Mouse (Mus musculus) hindbrain, embryonic 14.5 days (tissue): ENCODE measurements around the gene Rbm42. TPM values are rescaled to one million over a fixed set of nuclear protein-coding genes. Genes with fewer than 3 reads are reported as not detected.

Experiments
- ATAC-seq: fragments of 200-750 bp; cut with Nextera tagmentation; 2 replicates; pipeline ENCODE4 v1.8.0; 2017; ENCODE audit warnings: moderate number of reproducible peaks, mild to moderate bottlenecking, moderate TSS enrichment, moderate library complexity; ENCODE audit not compliant: low FRiP score
- DNase-seq: peaks from one replicate; pipeline ENCODE4 v3.0.0-alpha.2; 2015; ENCODE audit warnings: low spot score
- H3K27ac ChIP-seq: fragments of 300-500 bp; sonication (generic); 2 replicates; pipeline ENCODE4 v1.5.1; 2014; ENCODE audit warnings: mild to moderate bottlenecking, moderate library complexity
- H3K27me3 ChIP-seq: fragments of 300-500 bp; sonication (generic); 2 replicates; pipeline ENCODE4 v1.6.1; 2014; ENCODE audit warnings: mild to moderate bottlenecking, low read length, mixed read lengths; ENCODE audit not compliant: control insufficient read depth, insufficient read depth
- H3K36me3 ChIP-seq: fragments of 300-500 bp; sonication (generic); replicated peaks from 2 replicates; pipeline ENCODE4 v1.6.1; 2014; ENCODE audit not compliant: control insufficient read depth, insufficient read depth
- H3K4me1 ChIP-seq: fragments of 300-500 bp; sonication (generic); replicated peaks from 2 replicates; pipeline ENCODE4 v1.6.1; 2014; ENCODE audit warnings: antibody characterized with exemption, low read length, mixed read lengths; ENCODE audit not compliant: control insufficient read depth, insufficient read depth
- H3K4me2 ChIP-seq: fragments of 300-500 bp; sonication (generic); replicated peaks from 2 replicates; pipeline ENCODE4 v1.6.1; 2014; ENCODE audit warnings: mild to moderate bottlenecking, moderate library complexity
- H3K4me3 ChIP-seq: fragments of 300-500 bp; sonication (generic); replicated peaks from 2 replicates; pipeline ENCODE4 v1.5.1; 2014; ENCODE audit warnings: mild to moderate bottlenecking, low read length
- H3K9ac ChIP-seq: fragments of 300-500 bp; sonication (generic); 2 replicates; pipeline ENCODE4 v1.6.1; 2014
- H3K9me3 ChIP-seq: fragments of 300-500 bp; sonication (generic); 2 replicates; pipeline ENCODE4 v1.6.1; 2016; ENCODE audit warnings: low read length; ENCODE audit not compliant: control insufficient read depth
- WGBS: fragments of 180-500 bp; shearing (Covaris S2); extraction: QIAGEN DNeasy Blood & Tissue Kit; methylation state at CpG from one replicate; pipeline ENCODE4 v1.1.7; 2014; 5-methylcytosine and 5-hydroxymethylcytosine counted together
- polyA plus RNA-seq: library from polyadenylated mRNA; unstranded; fragments of >200 nt; fragmentation: Nextera tagmentation; extraction: Ambion mirVana; gene quantifications from 2 replicates; pipeline ENCODE4 v1.2.1, GENCODE M21; 2014

The Rbm42 gene
- polyA plus RNA-seq, 1 experiment from 2014 or later: 118 TPM

DNA sequence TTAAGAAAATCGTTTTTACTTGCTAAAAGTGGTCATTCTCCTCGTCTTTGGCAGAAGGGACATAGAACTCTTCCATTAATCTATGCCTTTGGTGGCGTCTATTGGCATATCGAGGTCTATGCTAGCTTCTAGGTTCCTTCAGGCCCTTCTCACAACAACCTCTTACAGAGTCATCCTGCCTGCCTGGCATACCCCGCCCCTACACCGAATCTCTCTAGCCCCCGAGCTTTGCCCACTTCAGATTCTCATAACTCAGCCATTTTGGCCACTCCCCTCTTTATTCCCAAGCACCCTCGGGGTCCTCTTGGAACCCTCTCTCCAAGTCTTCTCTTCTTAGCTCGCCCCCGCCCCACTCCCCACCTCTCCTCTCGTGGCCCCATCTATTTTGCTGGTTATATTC, 15.2 kb upstream of the Rbm42 start:
- peak; percentile 66; the same call in 1 of the 2 replicates for ATAC-seq
- Histone ChIP-seq H3K4me2 (peak overlapping the region; percentile 86), H3K9ac (peak overlapping the region; percentile 79), H3K27me3 (no peaks in the 10 kb centered on the region), H3K36me3 (peaks cover 12% of the 10 kb centered on the region), H3K9me3 (no peaks in the 10 kb centered on the region), H3K4me1 (peaks cover 12% of the 10 kb centered on the region), H3K27ac (peak overlapping the region; percentile 80), H3K4me3 (peak overlapping the region; percentile 50)
- 6% methylated on average over 11 of the region's 11 CpGs for WGBS
- no peak for DNase-seq

DNA sequence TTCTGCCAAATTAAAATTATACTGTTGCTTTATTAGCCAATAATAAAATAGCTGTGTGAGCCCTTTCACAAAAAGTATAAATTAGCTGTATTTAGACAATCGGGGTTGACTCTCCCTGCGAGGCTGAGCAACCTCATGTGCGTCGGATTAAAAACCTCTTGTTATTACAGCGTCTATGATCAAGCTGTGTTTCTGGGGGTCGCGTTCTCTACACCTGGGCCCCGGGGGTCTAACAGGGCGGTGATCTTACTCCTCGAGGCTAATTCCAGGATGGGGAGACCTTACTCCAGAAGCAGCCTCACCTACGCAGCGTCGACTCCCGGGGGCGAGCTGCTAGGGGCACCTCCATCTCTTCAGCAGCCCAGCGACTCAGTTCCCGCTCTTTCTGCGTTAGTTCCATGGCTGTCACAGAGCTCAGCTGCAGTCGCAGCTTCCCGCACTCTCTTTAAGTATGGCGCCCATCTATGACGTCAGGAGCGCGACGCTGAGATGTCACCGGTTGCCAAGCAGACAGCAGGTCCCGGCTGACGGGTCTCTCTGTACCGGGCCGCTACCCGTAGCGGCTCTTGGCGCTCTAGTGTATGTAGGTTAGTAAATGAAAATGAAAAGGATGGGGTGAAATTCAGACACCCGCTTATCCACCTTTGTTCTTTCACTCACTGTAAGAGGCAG, 14.5 kb upstream of the Rbm42 start, which contains the start of gene Haus5:
Gene Haus5 (minus strand): TSS at position 466 of the 672 bp plus-strand sequence.
- peak within 1 kb of the TSS; percentile 79 for H3K9ac ChIP-seq
- peak within 1 kb of the TSS; percentile 86 for H3K4me2 ChIP-seq
- peaks cover 12% of the 10 kb centered on the region for H3K4me1 ChIP-seq
- WGBS: 2% methylated on average over 34 of the region's 34 CpGs
- ATAC-seq: peak; percentile 94
- peak within 1 kb of the TSS; percentile 80 for H3K27ac ChIP-seq
- peak; percentile 99 for DNase-seq
- H3K27me3 ChIP-seq: no peaks in the 10 kb centered on the region
- no peaks in the 10 kb centered on the region for H3K9me3 ChIP-seq
- peak within 1 kb of the TSS; percentile 50 for H3K4me3 ChIP-seq
- H3K36me3 ChIP-seq: peaks cover 18% of the 10 kb centered on the region

DNA sequence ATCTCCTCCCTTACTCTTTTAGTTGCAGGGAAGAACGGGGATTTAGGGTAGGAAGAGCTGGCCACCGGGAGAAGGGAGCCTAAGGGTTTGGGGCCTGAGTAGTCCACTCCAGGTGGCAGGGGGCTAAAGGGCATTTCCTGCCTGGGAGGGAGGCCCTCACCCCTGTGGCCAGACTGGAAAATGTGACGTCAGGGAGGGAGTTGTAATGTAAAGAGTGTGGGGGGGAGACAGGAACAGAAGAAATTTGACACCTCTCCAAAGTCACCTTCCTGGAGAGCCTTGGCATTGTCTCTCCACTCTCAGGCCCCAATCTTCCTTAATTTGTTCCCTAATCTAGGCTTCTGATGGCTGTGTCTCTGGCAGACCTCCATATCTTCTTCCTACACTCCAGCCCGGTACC, 11.0 kb downstream of the Rbm42 start:
- no peaks in the 10 kb centered on the region for H3K9me3 ChIP-seq
- no peak for DNase-seq
- H3K4me1 ChIP-seq: peaks cover 5% of the 10 kb centered on the region; the same call in 1 of the 2 replicates
- H3K4me2 ChIP-seq: no peak overlapping the region
- H3K27me3 ChIP-seq: peaks cover 34% of the 10 kb centered on the region
- no peak for ATAC-seq
- no peak overlapping the region for H3K9ac ChIP-seq
- no peak overlapping the region for H3K27ac ChIP-seq
- H3K4me3 ChIP-seq: no peak overlapping the region
- H3K36me3 ChIP-seq: peaks cover 43% of the 10 kb centered on the region
- 31% methylated on average over 4 of the region's 4 CpGs for WGBS

DNA sequence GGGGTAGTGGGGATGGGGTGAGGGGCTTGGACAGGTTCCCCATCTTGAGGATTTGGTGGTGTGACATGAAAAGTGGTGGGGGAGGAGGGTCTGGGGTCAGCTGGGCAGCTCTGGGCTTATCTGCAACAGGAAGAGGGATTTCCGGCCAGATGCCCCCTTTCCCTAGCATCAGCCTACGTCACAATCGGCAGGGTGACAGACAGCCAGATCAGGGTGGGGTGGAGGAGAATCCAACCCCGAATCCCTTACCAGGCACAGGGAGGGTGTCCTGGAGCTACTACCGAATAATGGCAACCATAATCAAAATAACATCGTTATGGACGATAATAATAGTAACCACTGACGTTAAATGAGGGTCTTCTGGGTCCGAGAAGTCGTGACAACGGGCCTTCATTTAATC, 13.7 kb downstream of the Rbm42 start:
- ATAC-seq: no peak
- Histone ChIP-seq H3K9me3 (no peaks in the 10 kb centered on the region), H3K4me1 (peaks cover 5% of the 10 kb centered on the region; the same call in 1 of the 2 replicates), H3K4me2 (no peak overlapping the region), H3K4me3 (no peak overlapping the region), H3K27ac (no peak overlapping the region), H3K9ac (no peak overlapping the region), H3K36me3 (peaks cover 16% of the 10 kb centered on the region), H3K27me3 (peaks cover 60% of the 10 kb centered on the region)
- WGBS: 31% methylated on average over 11 of the region's 11 CpGs
- DNase-seq: no peak

DNA sequence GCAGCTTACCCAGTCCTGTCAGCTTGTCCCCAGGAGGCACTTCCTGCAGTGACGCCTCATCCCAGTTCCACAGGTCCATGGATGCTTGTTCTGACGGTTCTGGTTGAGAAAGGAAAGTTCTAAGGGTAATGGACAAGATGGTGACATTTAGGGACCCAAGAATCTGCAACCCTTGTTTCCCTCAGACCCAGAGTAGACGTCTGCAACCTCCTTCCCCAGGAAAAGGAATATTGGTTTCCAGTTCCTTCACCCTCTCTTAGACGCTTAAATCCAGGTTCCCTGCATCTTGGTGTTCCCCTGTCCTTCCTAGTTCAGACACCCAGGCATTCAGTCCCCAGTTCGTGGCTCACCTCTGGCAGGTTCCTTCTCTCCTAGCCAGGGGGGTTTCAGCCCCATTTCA, 14.4 kb downstream of the Rbm42 start, which contains the start of gene Etv2:
Gene Etv2 (minus strand): TSS at position 101 of the 400 bp plus-strand sequence.
- ATAC-seq (no peak), DNase-seq (no peak)
- Histone ChIP-seq H3K36me3 (peaks cover 9% of the 10 kb centered on the region), H3K27ac (no peak within 1 kb of the TSS), H3K4me2 (peak within 1 kb of the TSS; percentile 27), H3K9ac (no peak within 1 kb of the TSS; the same call in 1 of the 2 replicates), H3K4me3 (no peak within 1 kb of the TSS), H3K4me1 (peaks cover 5% of the 10 kb centered on the region; the same call in 1 of the 2 replicates), H3K9me3 (no peaks in the 10 kb centered on the region), H3K27me3 (peaks cover 63% of the 10 kb centered on the region)
- WGBS: 2% methylated on average over 5 of the region's 5 CpGs

DNA sequence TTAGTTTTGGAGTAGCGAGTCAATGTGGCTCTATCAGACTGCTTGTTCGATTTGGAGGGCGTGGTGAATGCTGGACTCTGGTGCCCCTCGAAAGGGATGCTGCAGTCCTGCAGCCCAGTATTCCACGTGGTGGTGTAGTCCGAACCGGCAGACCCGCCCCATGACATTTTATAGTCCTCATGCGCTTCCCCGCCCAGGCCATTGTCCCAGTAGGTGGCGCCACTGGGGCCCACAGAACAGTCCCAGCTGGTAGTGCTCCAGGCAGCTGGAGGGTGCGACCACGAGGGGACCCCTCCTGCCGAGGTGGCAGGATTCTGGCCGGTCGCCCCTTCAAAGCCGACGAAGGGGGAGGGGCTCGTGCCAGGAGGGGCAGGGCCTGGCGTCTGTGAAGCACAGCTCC, 15.5 kb downstream of the Rbm42 start:
- H3K4me2 ChIP-seq: peak overlapping the region; percentile 27
- H3K36me3 ChIP-seq: no peaks in the 10 kb centered on the region
- no peak overlapping the region; the same call in 1 of the 2 replicates for H3K9ac ChIP-seq
- no peaks in the 10 kb centered on the region for H3K9me3 ChIP-seq
- H3K4me1 ChIP-seq: peaks cover 5% of the 10 kb centered on the region; the same call in 1 of the 2 replicates
- peak; percentile 47 for DNase-seq
- H3K4me3 ChIP-seq: no peak overlapping the region
- whole genome bisulfite sequencing: 1% methylated on average over 20 of the region's 20 CpGs
- H3K27ac ChIP-seq: no peak overlapping the region
- no peak for ATAC-seq
- H3K27me3 ChIP-seq: peaks cover 68% of the 10 kb centered on the region

DNA sequence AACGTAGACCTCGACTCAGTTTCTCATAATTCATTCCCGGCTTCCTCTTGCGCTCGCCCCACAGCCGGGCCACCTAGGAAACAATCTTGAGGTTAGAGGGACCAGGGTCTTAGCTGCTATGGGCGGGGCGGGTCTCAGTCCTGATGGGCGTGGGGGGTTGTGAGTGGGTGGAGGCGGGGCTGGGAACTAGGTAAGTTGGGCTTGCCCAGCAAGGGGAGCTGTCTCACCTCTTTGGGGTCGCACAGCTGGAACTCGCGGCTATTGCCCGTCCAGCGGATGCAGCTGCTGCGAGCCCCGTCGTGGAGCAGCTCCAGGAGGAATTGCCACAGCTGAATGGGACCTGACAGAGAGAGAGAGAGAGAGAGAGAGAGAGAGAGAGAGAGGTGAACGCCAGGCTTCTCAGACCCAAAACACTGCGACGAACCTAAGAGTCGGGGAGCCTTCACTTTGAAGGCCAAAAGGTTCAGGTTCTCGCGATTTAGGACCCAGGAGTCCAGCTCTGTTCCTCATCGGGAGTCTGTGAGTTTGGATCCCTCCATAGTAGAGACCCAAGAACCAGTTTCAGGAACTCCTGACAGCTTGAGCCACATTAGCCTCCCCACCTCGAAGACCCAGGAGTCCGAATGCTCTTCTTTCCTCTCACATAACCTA, 16.2 kb downstream of the Rbm42 start:
- Histone ChIP-seq H3K9ac (no peak overlapping the region), H3K9me3 (no peaks in the 10 kb centered on the region), H3K4me2 (no peak overlapping the region), H3K4me3 (no peak overlapping the region), H3K36me3 (no peaks in the 10 kb centered on the region), H3K4me1 (peaks cover 5% of the 10 kb centered on the region; the same call in 1 of the 2 replicates), H3K27me3 (peaks cover 68% of the 10 kb centered on the region), H3K27ac (no peak overlapping the region)
- no peak for ATAC-seq
- DNase-seq: no peak
- 7% methylated on average over 27 of the region's 27 CpGs for WGBS

DNA sequence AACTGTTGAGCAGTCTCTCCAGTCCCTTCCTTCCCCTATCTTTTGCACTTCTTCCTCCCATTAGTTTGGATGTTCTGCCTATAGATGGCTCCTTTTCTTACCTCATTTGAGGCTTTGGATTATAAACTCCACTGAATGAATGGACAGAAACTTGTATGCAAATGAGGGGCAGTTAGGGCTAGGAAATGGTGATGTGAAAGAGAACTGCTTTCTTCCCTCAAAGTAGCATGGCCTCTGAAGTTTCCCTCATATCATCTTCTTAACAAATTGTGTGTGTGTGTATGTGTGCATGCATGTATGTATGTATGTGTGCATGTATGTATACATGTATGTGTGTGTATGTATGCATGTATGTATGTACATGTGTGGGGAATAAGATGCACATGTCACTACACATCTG, 21.1 kb downstream of the Rbm42 start:
- no peak for DNase-seq
- H3K4me2 ChIP-seq: no peak overlapping the region
- H3K4me1 ChIP-seq: peaks cover 12% of the 10 kb centered on the region
- peaks cover 8% of the 10 kb centered on the region for H3K36me3 ChIP-seq
- H3K4me3 ChIP-seq: no peak overlapping the region
- peaks cover 34% of the 10 kb centered on the region for H3K27me3 ChIP-seq
- H3K9ac ChIP-seq: no peak overlapping the region
- ATAC-seq: no peak
- no peak overlapping the region for H3K27ac ChIP-seq
- no peaks in the 10 kb centered on the region for H3K9me3 ChIP-seq

DNA sequence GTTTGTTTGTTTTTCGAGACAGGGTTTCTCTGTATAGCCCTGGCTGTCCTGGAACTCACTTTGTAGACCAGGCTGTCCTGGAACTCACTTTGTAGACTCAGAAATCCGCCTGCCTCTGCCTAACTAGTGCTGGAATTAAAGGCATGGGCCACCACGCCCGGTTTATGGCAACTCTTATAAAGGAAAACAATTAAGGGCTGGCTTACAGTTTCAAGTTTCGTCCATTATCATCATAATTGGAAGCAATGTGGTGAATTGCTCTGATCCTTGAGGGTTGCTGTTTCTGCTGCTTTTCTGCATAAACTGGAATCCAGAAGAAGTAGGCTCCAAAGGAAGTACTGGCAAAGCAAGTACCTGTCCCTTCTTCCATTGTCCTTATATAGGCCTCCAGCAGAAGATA, 23.5 kb downstream of the Rbm42 start:
- WGBS: 89% methylated on average over 5 of the region's 5 CpGs
- no peak for DNase-seq
- Histone ChIP-seq H3K9ac (no peak overlapping the region; the same call in 1 of the 2 replicates), H3K4me3 (peak overlapping the region; percentile 63; the same call in 1 of the 2 replicates), H3K9me3 (no peaks in the 10 kb centered on the region), H3K4me2 (peak overlapping the region; percentile 53), H3K27me3 (peaks cover 10% of the 10 kb centered on the region), H3K36me3 (peaks cover 31% of the 10 kb centered on the region), H3K4me1 (peaks cover 12% of the 10 kb centered on the region), H3K27ac (no peak overlapping the region)
- ATAC-seq: no peak
